Mouse (Mus musculus): ENCODE data around the gene Stk25.

DNA sequence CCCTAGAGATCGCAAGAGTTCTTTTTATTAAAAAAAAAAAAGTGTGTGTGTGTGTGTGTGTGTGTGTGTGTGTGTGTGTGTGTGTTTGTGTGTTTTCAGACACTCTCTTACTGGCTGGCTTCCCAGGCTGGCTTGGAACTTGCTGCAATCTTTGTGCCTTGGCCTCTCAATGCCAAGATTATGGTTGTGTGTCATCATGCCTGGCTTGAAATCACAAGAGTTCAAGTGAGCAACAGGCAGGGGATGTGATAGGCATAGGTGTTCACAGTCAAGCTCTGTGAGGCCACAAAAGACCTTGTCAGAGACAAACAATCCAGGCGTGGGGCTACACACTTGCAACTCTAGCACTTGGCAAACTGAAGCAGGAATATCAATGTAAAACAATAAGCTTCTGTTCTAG, 19.9 kb upstream of the Stk25 start:
- TF ChIP-seq POLR2A (IDR thresholded peaks at IDR 0.05; ENCODE audit: borderline replicate concordance, insufficient read depth, low read length) (no peak), CTCF (IDR thresholded peaks at IDR 0.05; ENCODE audit: borderline replicate concordance, insufficient read depth, low read depth, low read length) (no peak)

Measured in cerebellum, adult 2 months (tissue).